Mouse (Mus musculus): ENCODE data around the gene Tcte2. TPM values are rescaled to one million over a fixed set of nuclear protein-coding genes. Genes with fewer than 3 reads are reported as not detected.

The Tcte2 gene
- polyA plus RNA-seq, 1 experiment from 2014 or later = 0.49 TPM

- Histone ChIP-seq H3K9me3 (replicated peaks) (no peaks in the 10 kb centered on the region), H3K36me3 (no peaks in the 10 kb centered on the region), H3K4me2 (no peak overlapping the region), H3K27ac (no peak overlapping the region), H3K9ac (no peak overlapping the region), H3K4me1 (no peaks in the 10 kb centered on the region), H3K4me3 (no peak overlapping the region), H3K27me3 (replicated peaks) (peaks cover 10% of the 10 kb centered on the region; the same call in 1 of the 2 replicates)
- 74% methylated on average over 5 of the region's 5 CpGs for WGBS (ENCODE audit: insufficient replicate concordance)
- no peak for ATAC-seq
Observed at GRCm38 (mm10) chr17:13733971-13734370, 27.7 kb downstream of the Tcte2 start.

DNA sequence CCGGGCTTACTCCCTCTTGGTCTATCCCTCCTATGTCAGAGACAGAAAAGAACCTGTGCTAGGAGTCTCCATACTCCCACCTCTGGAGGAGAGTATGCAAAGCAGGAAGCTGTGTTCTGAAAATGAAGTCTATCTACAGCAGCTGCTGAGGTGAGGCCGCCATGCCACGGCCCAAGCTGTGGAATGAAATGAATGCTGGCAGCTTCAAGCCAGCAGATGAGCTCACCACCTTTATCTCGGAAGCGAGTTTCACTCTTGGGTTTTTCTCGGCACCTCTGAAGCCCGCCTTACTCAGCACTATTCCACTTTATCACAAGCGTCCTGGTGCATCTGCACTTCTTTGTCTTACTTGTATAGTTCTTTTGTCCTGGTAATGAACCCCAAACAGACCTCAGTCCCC lies 28.9 kb downstream of the Tcte2 start:
- 23% methylated on average over 8 of the region's 8 CpGs for WGBS (ENCODE audit: insufficient replicate concordance)
- no peaks in the 10 kb centered on the region for H3K36me3 ChIP-seq
- H3K4me2 ChIP-seq = no peak overlapping the region
- ATAC-seq = no peak
- no peak overlapping the region for H3K4me3 ChIP-seq
- no peak overlapping the region for H3K27ac ChIP-seq
- H3K4me1 ChIP-seq = no peaks in the 10 kb centered on the region
- peaks cover 9% of the 10 kb centered on the region; the same call in 1 of the 2 replicates for H3K27me3 ChIP-seq (replicated peaks)
- H3K9me3 ChIP-seq (replicated peaks) = no peaks in the 10 kb centered on the region
- no peak overlapping the region for H3K9ac ChIP-seq

GRCm38 (mm10) chr17:13731727-13732112 lies 29.9 kb downstream of the Tcte2 start:
- Histone ChIP-seq H3K9me3 (replicated peaks) (no peaks in the 10 kb centered on the region), H3K4me1 (no peaks in the 10 kb centered on the region), H3K27ac (no peak overlapping the region), H3K9ac (no peak overlapping the region), H3K36me3 (no peaks in the 10 kb centered on the region), H3K4me2 (no peak overlapping the region), H3K4me3 (no peak overlapping the region), H3K27me3 (replicated peaks) (0 out of 2 replicates have a peak, but pooled peaks cover 4% of the 10 kb centered on the region)
- ATAC-seq = no peak
- 24% methylated on average over 4 of the region's 4 CpGs for WGBS (ENCODE audit: insufficient replicate concordance)

DNA sequence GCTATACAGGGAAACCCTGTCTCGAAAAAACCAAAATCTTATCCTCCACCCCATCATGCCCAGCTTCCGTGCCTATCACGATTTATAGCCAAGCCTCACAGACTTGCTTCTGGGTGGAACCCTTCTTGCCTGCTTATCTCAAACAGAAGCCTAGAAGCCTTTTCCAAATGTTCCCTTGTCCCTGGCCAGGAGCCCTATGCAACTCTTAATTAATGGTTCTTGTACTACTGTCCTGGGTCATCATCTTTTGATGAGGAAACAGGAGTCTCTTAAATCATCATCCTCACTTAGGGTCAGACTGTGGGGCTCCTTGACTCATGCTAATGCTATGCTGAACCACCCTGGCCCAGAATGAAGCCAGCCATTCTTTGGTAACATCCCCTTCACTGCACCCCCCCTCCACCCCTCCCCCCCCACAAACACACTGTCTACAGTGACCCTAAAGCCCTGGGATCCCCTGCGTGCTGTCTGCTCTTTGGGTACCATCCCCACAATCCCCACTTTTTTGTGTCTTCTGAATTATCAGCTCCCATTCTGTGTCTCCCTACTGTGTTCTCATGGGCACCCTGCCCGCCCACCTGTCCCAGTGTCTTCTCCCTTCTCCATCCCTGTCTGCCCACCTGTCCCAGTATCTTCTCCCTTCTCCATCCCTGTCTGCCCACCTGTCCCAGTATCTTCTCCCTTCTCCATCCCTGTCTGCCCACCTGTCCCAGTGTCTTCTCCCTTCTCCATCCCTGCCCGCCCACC lies 30.5 kb downstream of the Tcte2 start:
- H3K27me3 ChIP-seq (replicated peaks) = 0 out of 2 replicates have a peak, but pooled peaks cover 2% of the 10 kb centered on the region

GRCm38 (mm10) chr17:13726832-13727355 lies 34.7 kb downstream of the Tcte2 start:
- no peaks in the 10 kb centered on the region for H3K9me3 ChIP-seq (replicated peaks)
- H3K9ac ChIP-seq = no peak overlapping the region
- 61% methylated on average over 8 of the region's 8 CpGs for WGBS (ENCODE audit: insufficient replicate concordance)
- H3K36me3 ChIP-seq = no peaks in the 10 kb centered on the region
- no peak for ATAC-seq
- no peaks in the 10 kb centered on the region for H3K4me1 ChIP-seq
- H3K27me3 ChIP-seq (replicated peaks) = no peaks in the 10 kb centered on the region; the same call in 1 of the 2 replicates
- no peak overlapping the region for H3K27ac ChIP-seq
- no peak overlapping the region for H3K4me2 ChIP-seq
- H3K4me3 ChIP-seq = no peak overlapping the region

More for the DNA sequence above, 30.5 kb downstream of the Tcte2 start:
- Histone ChIP-seq H3K27ac (no peak overlapping the region), H3K9ac (no peak overlapping the region), H3K9me3 (replicated peaks) (no peaks in the 10 kb centered on the region), H3K4me2 (no peak overlapping the region), H3K36me3 (no peaks in the 10 kb centered on the region), H3K4me3 (no peak overlapping the region), H3K4me1 (no peaks in the 10 kb centered on the region)
- 64% methylated on average over 6 of the region's 6 CpGs for WGBS (ENCODE audit: insufficient replicate concordance)
- ATAC-seq = no peak

DNA sequence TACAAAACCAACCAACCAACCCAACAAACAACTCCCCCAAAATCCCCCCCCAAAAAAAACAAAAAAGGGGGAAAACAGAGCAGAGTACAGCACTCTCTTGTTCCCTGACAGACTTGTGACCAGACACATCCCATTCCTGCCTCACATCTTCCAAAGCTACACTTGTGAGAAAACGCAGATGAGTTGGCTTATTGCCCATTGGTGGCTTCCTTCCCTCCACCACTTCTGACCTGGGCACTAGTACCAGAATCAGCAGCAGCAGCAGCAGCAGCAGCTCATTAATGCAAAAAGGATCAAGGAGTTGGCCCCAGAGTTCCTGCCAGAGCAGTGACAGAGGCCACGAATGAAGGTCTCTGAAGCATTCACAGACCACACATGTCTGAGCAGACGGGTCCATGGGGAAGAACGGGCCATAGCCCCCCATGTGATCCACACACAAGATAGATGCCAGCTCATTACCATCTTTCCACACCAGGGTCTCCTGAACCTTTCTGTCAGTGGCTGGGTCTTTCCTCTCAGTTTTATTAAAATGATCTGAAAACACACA lies 36.5 kb downstream of the Tcte2 start:
- Histone ChIP-seq H3K4me1 (no peaks in the 10 kb centered on the region), H3K36me3 (no peaks in the 10 kb centered on the region), H3K4me2 (no peak overlapping the region), H3K9me3 (replicated peaks) (no peaks in the 10 kb centered on the region), H3K27me3 (replicated peaks) (peaks cover 4% of the 10 kb centered on the region; the same call in 1 of the 2 replicates), H3K9ac (no peak overlapping the region), H3K27ac (no peak overlapping the region), H3K4me3 (no peak overlapping the region)
- no peak for ATAC-seq
- 47% methylated on average over 4 of the region's 4 CpGs for WGBS (ENCODE audit: insufficient replicate concordance)

DNA sequence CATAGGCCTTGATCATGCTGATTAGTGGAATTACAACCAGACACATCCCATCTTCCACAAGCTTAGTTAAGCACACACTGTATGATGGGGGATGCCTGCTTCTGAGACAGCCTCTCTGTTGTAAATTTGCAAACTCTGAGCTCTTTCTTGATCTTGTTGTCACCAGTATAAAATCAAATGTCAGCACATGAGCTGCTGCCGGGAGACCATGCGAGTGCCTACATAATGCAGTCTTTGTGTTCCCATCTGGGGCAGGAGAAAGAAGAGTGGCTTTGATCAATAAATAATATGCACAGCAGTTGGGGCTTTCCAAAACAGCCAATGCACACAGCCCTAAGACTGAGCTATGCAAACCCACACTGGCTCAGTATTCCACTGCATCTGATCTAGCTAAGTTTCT lies 39.2 kb downstream of the Tcte2 start:
- peaks cover 4% of the 10 kb centered on the region; the same call in 1 of the 2 replicates for H3K27me3 ChIP-seq (replicated peaks)
- no peak overlapping the region for H3K4me2 ChIP-seq
- 84% methylated on average over 2 of the region's 2 CpGs for WGBS (ENCODE audit: insufficient replicate concordance)
- H3K4me1 ChIP-seq = no peaks in the 10 kb centered on the region
- no peaks in the 10 kb centered on the region for H3K9me3 ChIP-seq (replicated peaks)
- no peaks in the 10 kb centered on the region for H3K36me3 ChIP-seq
- no peak overlapping the region for H3K27ac ChIP-seq
- ATAC-seq = no peak
- H3K4me3 ChIP-seq = no peak overlapping the region
- H3K9ac ChIP-seq = no peak overlapping the region

DNA sequence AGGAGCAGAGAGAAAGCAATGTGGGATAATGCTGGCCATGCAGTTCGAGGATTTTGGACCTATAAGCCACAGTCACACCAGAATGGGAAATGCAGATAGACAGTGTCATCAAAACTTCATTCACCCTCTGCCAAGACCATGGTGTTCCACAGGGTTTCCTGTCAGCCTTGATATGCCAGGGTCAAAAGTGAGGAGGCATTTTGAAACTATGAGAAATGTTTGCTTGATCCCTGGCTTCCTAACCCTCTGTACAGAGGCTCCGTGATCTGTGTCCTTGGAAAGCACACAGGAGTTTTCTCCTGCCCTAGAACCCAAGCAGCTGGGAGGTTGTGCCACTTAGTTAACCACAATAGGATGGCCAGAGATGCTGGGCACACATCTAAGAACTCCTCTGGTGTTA lies 40.3 kb downstream of the Tcte2 start:
- ATAC-seq = no peak
- Histone ChIP-seq H3K4me3 (no peak overlapping the region), H3K27me3 (replicated peaks) (peaks cover 4% of the 10 kb centered on the region; the same call in 1 of the 2 replicates), H3K27ac (no peak overlapping the region), H3K9me3 (replicated peaks) (no peaks in the 10 kb centered on the region), H3K4me1 (no peaks in the 10 kb centered on the region), H3K4me2 (no peak overlapping the region), H3K36me3 (no peaks in the 10 kb centered on the region), H3K9ac (no peak overlapping the region)
- 48% methylated on average over 2 of the region's 2 CpGs for WGBS (ENCODE audit: insufficient replicate concordance)

GRCm38 (mm10) chr17:13720187-13720586 lies 41.4 kb downstream of the Tcte2 start:
- Histone ChIP-seq H3K27ac (no peak overlapping the region), H3K9me3 (replicated peaks) (no peaks in the 10 kb centered on the region), H3K4me1 (no peaks in the 10 kb centered on the region), H3K4me3 (no peak overlapping the region), H3K9ac (no peak overlapping the region), H3K27me3 (replicated peaks) (peaks cover 4% of the 10 kb centered on the region; the same call in 1 of the 2 replicates), H3K36me3 (no peaks in the 10 kb centered on the region), H3K4me2 (no peak overlapping the region)
- 66% methylated on average over 5 of the region's 5 CpGs for WGBS (ENCODE audit: insufficient replicate concordance)
- ATAC-seq = no peak

DNA sequence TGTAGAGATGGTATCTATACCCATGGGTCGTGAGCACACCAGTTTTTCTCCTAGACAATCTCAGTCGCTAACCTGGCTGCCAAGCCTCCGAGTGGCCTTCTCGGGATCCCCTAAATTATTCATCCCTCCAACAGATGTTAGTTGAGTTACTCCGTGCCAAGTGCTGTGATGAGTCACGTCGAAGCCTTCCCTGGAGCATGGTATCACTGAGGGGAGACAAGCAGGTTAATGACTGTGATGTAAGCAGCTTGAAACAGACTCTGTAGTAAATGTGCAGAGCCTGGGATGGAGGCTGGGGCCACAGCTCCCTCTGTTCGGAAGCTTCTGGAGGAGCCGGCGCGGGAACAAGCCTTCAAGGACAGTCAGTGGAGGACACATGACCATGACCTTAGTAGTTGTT lies 44.2 kb downstream of the Tcte2 start:
- Histone ChIP-seq H3K27ac (no peak overlapping the region), H3K36me3 (no peaks in the 10 kb centered on the region), H3K4me2 (no peak overlapping the region), H3K9me3 (replicated peaks) (no peaks in the 10 kb centered on the region), H3K4me3 (no peak overlapping the region), H3K9ac (no peak overlapping the region), H3K27me3 (replicated peaks) (0 out of 2 replicates have a peak, but pooled peaks cover 4% of the 10 kb centered on the region), H3K4me1 (no peaks in the 10 kb centered on the region)
- ATAC-seq = no peak
- 80% methylated on average over 11 of the region's 11 CpGs for WGBS (ENCODE audit: insufficient replicate concordance)

DNA sequence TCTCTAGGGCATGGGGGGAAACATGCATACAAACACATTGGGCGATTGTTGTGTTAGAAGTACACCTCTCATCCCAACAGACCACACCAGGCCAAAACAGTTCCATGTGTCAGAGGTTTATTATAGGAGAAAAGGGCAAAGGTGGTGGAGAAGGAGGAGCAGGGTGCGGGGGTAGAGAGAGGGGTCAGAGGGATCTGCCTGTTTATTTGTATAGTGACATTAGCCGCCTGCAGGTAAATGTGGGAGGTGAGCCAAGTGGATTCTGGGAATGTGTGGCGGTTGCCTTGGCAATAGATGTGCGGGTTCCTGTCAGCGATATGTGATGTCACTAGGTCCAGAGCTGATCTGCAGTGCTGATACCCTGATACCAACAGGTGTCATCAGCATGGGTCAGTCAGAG lies 45.3 kb downstream of the Tcte2 start:
- H3K27ac ChIP-seq = no peak overlapping the region
- ATAC-seq = no peak
- 75% methylated on average over 6 of the region's 6 CpGs for WGBS (ENCODE audit: insufficient replicate concordance)
- 0 out of 2 replicates have a peak, but pooled peaks cover 4% of the 10 kb centered on the region for H3K27me3 ChIP-seq (replicated peaks)
- H3K4me2 ChIP-seq = no peak overlapping the region
- no peaks in the 10 kb centered on the region for H3K36me3 ChIP-seq
- H3K4me1 ChIP-seq = no peaks in the 10 kb centered on the region
- H3K9ac ChIP-seq = no peak overlapping the region
- no peaks in the 10 kb centered on the region for H3K9me3 ChIP-seq (replicated peaks)
- H3K4me3 ChIP-seq = no peak overlapping the region

- Histone ChIP-seq H3K9ac (no peak overlapping the region), H3K36me3 (no peaks in the 10 kb centered on the region), H3K9me3 (replicated peaks) (no peaks in the 10 kb centered on the region), H3K27ac (no peak overlapping the region), H3K4me2 (no peak overlapping the region), H3K4me1 (no peaks in the 10 kb centered on the region), H3K4me3 (no peak overlapping the region), H3K27me3 (replicated peaks) (0 out of 2 replicates have a peak, but pooled peaks cover 3% of the 10 kb centered on the region)
- no peak for ATAC-seq
- WGBS (ENCODE audit: insufficient replicate concordance) = 63% methylated on average over 9 of the region's 9 CpGs
Observed at GRCm38 (mm10) chr17:13715511-13715910, 46.1 kb downstream of the Tcte2 start.

All from liver, embryonic 12.5 days (tissue).